Mouse (Mus musculus) C2C12 (cell line): Measurements from ENCODE around the gene Rnf5. TPM values are rescaled to one million over a fixed set of nuclear protein-coding genes. Genes with fewer than 3 reads are reported as not detected.

ENCODE experiments used
- H3K27me3 ChIP-seq: one replicate; pipeline ENCODE4 v1.6.1; 2011; ENCODE audit not compliant: control insufficient read depth, insufficient read depth, insufficient read length
- H3K36me3 ChIP-seq: one replicate; pipeline ENCODE4 v1.6.1; 2011; ENCODE audit not compliant: control insufficient read depth, insufficient read depth
- H3K4me3 ChIP-seq: one replicate; pipeline ENCODE4 v1.5.1; 2011; ENCODE audit warnings: mild to moderate bottlenecking, control low read depth; ENCODE audit not compliant: poor library complexity, insufficient read depth, severe bottlenecking
- H3K79me2 ChIP-seq: one replicate; pipeline ENCODE4 v1.6.1; 2011; ENCODE audit not compliant: control insufficient read depth, insufficient read depth
- H3K79me3 ChIP-seq: one replicate; pipeline ENCODE4 v1.6.1; 2011; ENCODE audit warnings: low read depth, control low read depth
- H3ac ChIP-seq: one replicate; pipeline ENCODE3; 2011; ENCODE audit warnings: low read depth; ENCODE audit not compliant: control insufficient read depth, insufficient read length
- CEBPB ChIP-seq: IDR thresholded peaks from one replicate; pipeline ENCODE4 v1.6.1; 2011; ENCODE audit warnings: low read depth, mild to moderate bottlenecking, control low read depth, moderate library complexity
- CTCF ChIP-seq: IDR thresholded peaks from one replicate; pipeline ENCODE4 v1.5.1; 2011; ENCODE audit not compliant: control insufficient read depth, insufficient read depth, insufficient read length
- FOSL1 ChIP-seq: IDR thresholded peaks from one replicate; pipeline ENCODE4 v1.8.0; 2011; ENCODE audit warnings: mild to moderate bottlenecking, low read length; ENCODE audit not compliant: poor library complexity, insufficient read depth, severe bottlenecking
- MAX ChIP-seq: IDR thresholded peaks from one replicate; pipeline ENCODE4 v1.6.1; 2011; ENCODE audit warnings: mild to moderate bottlenecking, control low read depth
- MYOD1 ChIP-seq: IDR thresholded peaks from one replicate; pipeline ENCODE4 v1.6.1; 2011; ENCODE audit warnings: low read depth; ENCODE audit not compliant: control insufficient read depth, insufficient read length
- MYOG ChIP-seq: IDR thresholded peaks from one replicate; pipeline ENCODE4 v1.6.1; 2011; ENCODE audit not compliant: control insufficient read depth, insufficient read length; ENCODE audit errors: extremely low read depth
- USF1 ChIP-seq: IDR thresholded peaks from one replicate; pipeline ENCODE4 v1.6.1; 2011; ENCODE audit warnings: low read depth, mild to moderate bottlenecking, control low read depth, moderate library complexity
- long read RNA-seq, 2 experiments: library from polyadenylated mRNA; unstranded; transcript quantifications; one replicate each; pipeline ENCODE4 v2.0.0; 2019 to 2020
- polyA plus RNA-seq: library from polyadenylated mRNA; unstranded; fragments of >200 nt; fragmentation: generic; extraction: Trizol; gene quantifications from one replicate; pipeline ENCODE4 v1.2.1, GENCODE M21; 2012; ENCODE audit warnings: missing spikeins

Gene Rnf5
- 37.1 TPM for polyA plus RNA-seq
- long read RNA-seq, experiment 1, transcript Rnf5-201 (6 exons, 1,238 nt) = major isoform, 63 of 84 reads
- long read RNA-seq, experiment 1, partial matches to known transcripts = 2 of 84 reads
- long read RNA-seq, experiment 1, other reads (novel, unspliced or antisense) = 19 of 84 reads
- long read RNA-seq, experiment 2, transcript Rnf5-201 (6 exons, 1,238 nt) = major isoform, 23 of 25 reads
- long read RNA-seq, experiment 2, partial matches to known transcripts = 0 of 25 reads
- long read RNA-seq, experiment 2, other reads (novel, unspliced or antisense) = 0 of 25 reads

DNA sequence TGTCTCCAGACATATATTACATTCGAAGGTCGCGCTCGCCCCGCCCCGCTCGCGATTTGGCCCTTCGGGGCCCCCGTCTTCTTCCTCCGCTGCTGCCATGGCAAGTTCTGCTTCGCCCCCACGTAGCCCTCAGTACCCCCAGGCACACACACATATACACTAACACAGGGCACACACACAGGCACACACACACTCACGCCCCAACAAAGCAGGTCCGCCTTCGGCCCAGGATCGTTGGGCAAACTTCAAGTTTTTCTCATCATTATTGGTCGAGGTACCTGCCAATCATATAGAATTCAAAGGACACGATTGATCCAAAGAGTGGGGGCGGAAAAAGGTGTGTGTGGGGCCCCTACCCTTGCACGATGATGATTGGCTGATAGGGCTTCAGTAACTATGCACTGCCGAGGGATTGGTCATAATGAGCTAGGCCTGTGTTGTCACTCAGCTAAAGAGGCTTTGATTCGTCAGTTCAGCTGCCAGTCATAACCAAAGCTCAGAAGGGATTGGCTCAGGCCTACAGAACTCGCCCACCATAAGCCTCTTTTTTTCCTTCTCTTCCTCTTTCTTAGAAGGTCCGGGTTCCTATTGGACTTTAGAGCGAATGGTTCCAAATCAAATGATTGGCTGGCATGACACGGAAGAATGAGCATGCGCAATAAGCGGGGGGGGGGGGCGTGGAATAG, at the start of gene Rnf5:
Gene Rnf5 (minus strand): TSS at position 316 of the 686 bp plus-strand sequence.
- Histone ChIP-seq H3ac (peak within 1 kb of the TSS; percentile 85), H3K4me3 (peak within 1 kb of the TSS; percentile 63), H3K27me3 (no peaks in the 10 kb centered on the region), H3K36me3 (peaks cover 4% of the 10 kb centered on the region), H3K79me2 (peaks cover 39% of the 10 kb centered on the region), H3K79me3 (peaks cover 20% of the 10 kb centered on the region)
- no peak for TF ChIP-seq FOSL1
- TF ChIP-seq MYOG = no peak
- no peak for TF ChIP-seq MAX
- no peak for TF ChIP-seq CEBPB
- no peak for TF ChIP-seq USF1
- no peak for TF ChIP-seq MYOD1
- no peak for TF ChIP-seq CTCF

DNA sequence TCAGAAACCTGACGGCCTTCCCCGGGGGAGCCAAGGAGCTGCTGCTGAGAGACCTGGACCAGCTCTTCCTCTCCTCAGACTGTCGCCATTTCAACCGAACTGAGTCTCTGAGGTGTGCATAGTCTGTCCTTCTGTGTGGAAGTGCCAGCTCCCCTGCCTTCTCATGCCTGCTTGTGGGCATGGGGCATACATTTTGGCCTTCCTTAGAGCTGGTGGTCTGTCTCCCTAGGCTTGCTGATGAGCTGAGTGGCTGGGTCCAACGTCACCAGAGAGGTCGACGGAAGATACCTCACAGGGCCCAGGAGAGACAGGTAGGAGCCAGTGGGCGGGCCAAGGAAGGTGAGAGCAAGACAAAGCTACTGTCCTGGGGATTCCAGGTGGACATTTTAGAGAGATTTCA, 49.5 kb upstream of the Rnf5 start:
- H3ac ChIP-seq = no peak overlapping the region
- no peak overlapping the region for H3K4me3 ChIP-seq
- peaks cover 4% of the 10 kb centered on the region for H3K27me3 ChIP-seq
- no peak for TF ChIP-seq MYOG
- TF ChIP-seq MAX = no peak
- no peak for TF ChIP-seq MYOD1
- TF ChIP-seq FOSL1 = no peak
- TF ChIP-seq CEBPB = no peak
- TF ChIP-seq CTCF = no peak
- no peak for TF ChIP-seq USF1
- H3K79me2 ChIP-seq = peaks cover 4% of the 10 kb centered on the region
- peaks cover 7% of the 10 kb centered on the region for H3K36me3 ChIP-seq
- no peaks in the 10 kb centered on the region for H3K79me3 ChIP-seq

DNA sequence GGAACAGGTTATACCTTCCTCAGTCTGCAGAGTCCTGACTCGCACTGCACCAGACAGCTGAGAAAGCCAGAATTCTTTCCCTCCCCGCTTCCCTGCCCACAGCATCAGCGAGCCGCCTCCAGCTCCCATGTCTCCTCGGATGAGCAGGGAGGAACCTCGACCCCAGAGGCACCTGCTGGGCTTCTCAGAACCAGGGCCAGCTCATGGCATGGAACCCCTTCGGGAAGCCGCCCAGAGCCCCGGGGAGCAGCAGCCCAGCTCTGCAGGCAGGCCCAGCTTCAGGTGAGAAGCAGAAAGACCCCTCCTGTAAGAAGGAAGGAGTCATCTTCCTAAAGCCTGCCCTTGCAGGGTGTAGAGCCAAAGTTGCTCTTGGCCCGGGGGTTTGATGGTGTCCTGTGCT, 49.1 kb upstream of the Rnf5 start:
- H3K27me3 ChIP-seq = peaks cover 4% of the 10 kb centered on the region
- H3K36me3 ChIP-seq = peaks cover 7% of the 10 kb centered on the region
- TF ChIP-seq CTCF (no peak), USF1 (no peak), MYOG (no peak), FOSL1 (no peak), MYOD1 (no peak), CEBPB (no peak), MAX (no peak)
- H3K4me3 ChIP-seq = no peak overlapping the region
- H3K79me2 ChIP-seq = peaks cover 6% of the 10 kb centered on the region
- no peak overlapping the region for H3ac ChIP-seq
- H3K79me3 ChIP-seq = peaks cover 2% of the 10 kb centered on the region

DNA sequence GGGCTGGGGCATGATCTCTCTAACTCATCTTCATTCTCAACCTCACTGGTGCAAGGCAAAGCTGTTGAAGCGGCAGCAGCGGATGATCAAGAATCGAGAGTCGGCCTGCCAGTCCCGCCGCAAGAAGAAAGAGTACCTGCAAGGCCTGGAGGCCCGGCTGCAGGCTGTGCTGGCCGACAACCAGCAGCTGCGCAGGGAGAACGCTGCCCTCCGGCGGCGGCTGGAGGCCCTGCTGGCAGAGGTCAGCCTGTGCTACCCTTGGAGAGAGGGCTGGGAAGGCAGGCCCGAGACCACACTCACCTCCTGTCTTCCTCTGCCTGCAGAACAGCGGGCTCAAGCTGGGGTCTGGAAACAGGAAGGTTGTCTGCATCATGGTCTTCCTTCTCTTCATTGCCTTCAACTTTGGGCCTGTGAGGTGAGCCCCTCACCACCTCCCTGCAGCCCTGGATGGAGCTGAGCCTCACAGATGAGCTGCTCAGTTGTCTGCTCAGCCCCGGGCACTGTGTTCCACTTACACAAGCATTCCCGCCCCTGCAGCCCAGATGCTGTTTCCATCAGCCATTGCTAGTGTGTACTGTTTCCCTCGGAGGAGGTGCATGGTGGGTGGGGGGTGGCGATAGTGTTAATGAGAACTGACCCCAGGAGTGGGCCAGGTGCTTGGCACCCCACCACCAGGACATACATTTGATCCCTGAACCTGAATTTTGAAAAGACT, 48.2 kb upstream of the Rnf5 start:
- Histone ChIP-seq H3K79me2 (peaks cover 6% of the 10 kb centered on the region), H3K36me3 (peaks cover 7% of the 10 kb centered on the region), H3K79me3 (peaks cover 3% of the 10 kb centered on the region), H3ac (no peak overlapping the region), H3K4me3 (no peak overlapping the region), H3K27me3 (no peaks in the 10 kb centered on the region)
- no peak for TF ChIP-seq MYOD1
- peak; percentile 65 for TF ChIP-seq CTCF

DNA sequence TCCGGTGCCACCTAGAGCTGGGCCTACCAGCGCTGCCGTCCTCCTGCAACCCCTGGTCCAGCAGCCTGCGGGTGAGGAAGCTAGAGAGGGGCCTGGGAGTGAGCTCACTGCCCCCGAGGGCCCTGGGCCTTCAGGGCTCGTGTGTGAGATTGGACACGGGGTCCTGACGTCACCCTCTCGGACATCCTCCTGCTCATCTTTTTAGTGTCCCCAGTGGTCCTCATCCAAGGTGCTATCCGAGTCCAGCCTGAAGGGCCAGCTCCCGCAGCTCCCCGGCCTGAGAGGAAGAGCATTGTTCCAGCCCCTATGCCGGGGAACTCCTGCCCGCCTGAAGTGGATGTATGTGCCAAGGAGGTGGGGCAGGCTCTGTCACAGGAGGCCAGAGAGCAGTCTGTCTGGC, 47.3 kb upstream of the Rnf5 start:
- Histone ChIP-seq H3K79me3 (peaks cover 3% of the 10 kb centered on the region), H3K79me2 (peaks cover 6% of the 10 kb centered on the region), H3K27me3 (no peaks in the 10 kb centered on the region), H3K36me3 (peaks cover 7% of the 10 kb centered on the region), H3ac (no peak overlapping the region), H3K4me3 (no peak overlapping the region)
- no peak for TF ChIP-seq MYOG
